Comparison of ENCODE assay signal across 22 mouse cellular contexts in the genomic region with DNA sequence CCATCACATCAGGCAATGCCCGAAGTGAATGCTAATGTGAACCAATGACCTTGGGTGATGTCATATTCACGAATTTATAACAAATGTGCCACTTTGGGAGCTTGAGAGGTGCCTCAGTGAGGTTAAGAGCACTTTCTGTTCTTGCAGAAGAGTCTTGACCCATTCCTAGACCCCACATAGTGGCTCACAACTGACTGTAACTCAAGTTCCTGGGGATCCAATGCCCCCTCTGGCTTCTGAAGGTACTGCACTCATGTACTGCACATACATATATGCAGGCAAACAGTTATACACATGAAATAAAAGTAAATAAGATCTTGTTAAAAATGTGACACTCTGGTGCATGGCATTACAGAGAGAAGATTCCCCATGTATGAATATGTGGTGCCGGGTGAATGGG.
"Had no signal": no experiment of that assay in that cellular context is flagged by ENCODE, and none has a peak within 500 bp of the region (broad histone marks: within the 10 kb centered on the region; RNA-seq: fewer than 3 reads in every experiment).

No protein-coding gene starts in this region.

- H3K36me3 ChIP-seq: limb, embryonic 12.5 days; limb, embryonic 15.5 days; lung, embryonic 15.5 days; neural tube, embryonic 12.5 days; neural tube, embryonic 15.5 days had no signal

- H3K4me3 ChIP-seq: limb, embryonic 12.5 days; limb, embryonic 15.5 days; lung, embryonic 15.5 days; neural tube, embryonic 12.5 days; neural tube, embryonic 15.5 days had no signal

- DNase-seq: kidney, adult 2 months; kidney, postnatal 25 days; left cerebral cortex, postnatal 4 days; liver, postnatal 0 days; lung, postnatal 10 days; lung, postnatal 4 days; midbrain, embryonic 14.5 days; right cerebral cortex, adult 18-20 months; right cerebral cortex, postnatal 14 days; right cerebral cortex, postnatal 4 days; thymus, adult 2 months; thymus, postnatal 14 days had no signal

- ATAC-seq: intestine, postnatal 0 days; liver, postnatal 0 days had no signal

- H3K4me1 ChIP-seq: limb, embryonic 12.5 days; limb, embryonic 15.5 days; lung, embryonic 15.5 days; neural tube, embryonic 12.5 days; neural tube, embryonic 15.5 days had no signal

- H3K4me2 ChIP-seq: limb, embryonic 12.5 days; limb, embryonic 15.5 days; liver, embryonic 11.5 days; lung, embryonic 15.5 days; neural tube, embryonic 12.5 days; neural tube, embryonic 15.5 days had no signal

- H3K9ac ChIP-seq: limb, embryonic 12.5 days; limb, embryonic 15.5 days; liver, embryonic 14.5 days; liver, postnatal 0 days; lung, embryonic 15.5 days; neural tube, embryonic 12.5 days; neural tube, embryonic 15.5 days had no signal

- H3K27me3 ChIP-seq: limb, embryonic 12.5 days; limb, embryonic 15.5 days; lung, embryonic 15.5 days; neural tube, embryonic 12.5 days; neural tube, embryonic 15.5 days had no signal

- H3K9me3 ChIP-seq: limb, embryonic 15.5 days; lung, embryonic 15.5 days; neural tube, embryonic 15.5 days had no signal

- H3K27ac ChIP-seq: kidney, postnatal 0 days; limb, embryonic 12.5 days; limb, embryonic 15.5 days; liver, embryonic 14.5 days; lung, embryonic 15.5 days; neural tube, embryonic 12.5 days; neural tube, embryonic 15.5 days; stomach, postnatal 0 days had no signal
